Mouse (Mus musculus): ENCODE measurements at regions not wholly inside any gene's neighbourhood (a gene's known extent, or its start where the extent isn't known, plus 50 kb on each side); places are given as distances from the start of the nearest gene placed in this dataset.

GRCm38 (mm10) chr9:91134325-91134724 is 227.9 kb upstream of the Zic4 start:
- no peak for DNase-seq (ENCODE audit: low spot score in 2 of 2)

- no peak for DNase-seq (ENCODE audit: low spot score in 2 of 2)
Observed at GRCm38 (mm10) chr9:91135107-91135506, 227.1 kb upstream of the Zic4 start.

GRCm38 (mm10) chr9:91140651-91141050 is 221.6 kb upstream of the Zic4 start:
- no peak for DNase-seq (ENCODE audit: low spot score in 2 of 2)

GRCm38 (mm10) chr9:91151893-91152292 is 210.3 kb upstream of the Zic4 start:
- no peak for DNase-seq (ENCODE audit: low spot score in 2 of 2)

- DNase-seq (ENCODE audit: low spot score in 2 of 2): no peak
Observed at GRCm38 (mm10) chr9:91159311-91159710, 202.9 kb upstream of the Zic4 start.

GRCm38 (mm10) chr9:91167871-91168270 is 194.3 kb upstream of the Zic4 start:
- no peak for DNase-seq (ENCODE audit: low spot score in 2 of 2)

GRCm38 (mm10) chr9:91193221-91193620 is 169.0 kb upstream of the Zic4 start:
- DNase-seq (ENCODE audit: low spot score in 2 of 2): no peak

- no peak for DNase-seq (ENCODE audit: low spot score in 2 of 2)
Observed at GRCm38 (mm10) chr9:91193954-91194353, 168.3 kb upstream of the Zic4 start.

GRCm38 (mm10) chr9:91207281-91207680 is 154.9 kb upstream of the Zic4 start:
- DNase-seq (ENCODE audit: low spot score in 2 of 2): no peak

GRCm38 (mm10) chr9:91227673-91228440 is 134.4 kb upstream of the Zic4 start:
- DNase-seq (ENCODE audit: low spot score in 2 of 2): no peak

- DNase-seq (ENCODE audit: low spot score in 2 of 2): no peak
Observed at GRCm38 (mm10) chr9:91228525-91228924, 133.7 kb upstream of the Zic4 start.

- DNase-seq (ENCODE audit: low spot score in 2 of 2): no peak
Observed at GRCm38 (mm10) chr9:91253886-91254285, 108.3 kb upstream of the Zic4 start.

GRCm38 (mm10) chr9:91291340-91291739 is 70.9 kb upstream of the Zic4 start:
- no peak for DNase-seq (ENCODE audit: low spot score in 2 of 2)
